Mouse (Mus musculus): ENCODE data around the gene Mroh8.

DNA sequence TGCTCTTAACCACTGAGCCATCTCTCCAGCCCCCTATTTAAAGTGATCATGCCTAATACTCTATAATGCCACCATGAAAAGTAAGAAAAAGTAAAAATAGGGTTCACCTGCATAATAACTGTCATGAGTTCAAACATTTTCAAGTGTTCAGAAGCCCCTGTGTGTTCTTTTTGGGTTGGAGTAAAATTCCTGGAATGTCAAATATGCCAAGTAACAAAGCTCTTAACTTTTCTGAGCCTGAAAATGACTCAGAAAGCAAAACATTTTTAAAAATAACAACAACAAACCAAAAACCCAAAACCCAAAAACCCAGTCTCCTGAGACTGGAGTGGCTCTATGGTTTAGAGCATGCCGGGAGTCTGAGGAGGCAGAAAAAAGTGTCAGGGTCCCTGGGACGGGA, 115.2 kb downstream of the Mroh8 start:
- TF ChIP-seq CTCF (IDR thresholded peaks at IDR 0.05; ENCODE audit: control insufficient read depth, insufficient read depth, insufficient replicate concordance, low read depth, low read length) (no peak), POLR2A (IDR thresholded peaks at IDR 0.05; ENCODE audit: control insufficient read depth, low read depth, low read length) (no peak)
